Mouse (Mus musculus): ENCODE data around the gene Gnb5. TPM values are rescaled to one million over a fixed set of nuclear protein-coding genes. Genes with fewer than 3 reads are reported as not detected.

Gene Gnb5
- polyA plus RNA-seq, 1 experiment from 2014 or later = 24.6 TPM

Other genes with a start within 250 kb of the Gnb5 start
- gene Myo5a, start 235.3 kb upstream of the Gnb5 start, polyA plus RNA-seq (2015; fragmentation: Nextera tagmentation; extraction: Ambion mirVana) = 15.3 and 17.8 TPM in 2 replicates
- 0.28 and 0.43 TPM in 2 replicates for gene Myo5c, start 74.3 kb upstream of the Gnb5 start, polyA plus RNA-seq (2015; fragmentation: Nextera tagmentation; extraction: Ambion mirVana)
- not detected in 2 replicates for gene Bcl2l10, start 41.5 kb downstream of the Gnb5 start, polyA plus RNA-seq (2015; fragmentation: Nextera tagmentation; extraction: Ambion mirVana)
- 49.8 and 50.6 TPM in 2 replicates for gene Mapk6, start 103.7 kb downstream of the Gnb5 start, polyA plus RNA-seq (2015; fragmentation: Nextera tagmentation; extraction: Ambion mirVana)
- 37.5 and 42.3 TPM in 2 replicates for gene Leo1, start 135.2 kb downstream of the Gnb5 start, polyA plus RNA-seq (2015; fragmentation: Nextera tagmentation; extraction: Ambion mirVana)

Measured in limb, embryonic 15.5 days (tissue).